Mouse (Mus musculus): ENCODE data around the gene Bloc1s1. TPM values are rescaled to one million over a fixed set of nuclear protein-coding genes. Genes with fewer than 3 reads are reported as not detected.

Bloc1s1 gene
- total RNA-seq, 2 experiments from 2014 or later = 109 to 123 TPM

DNA sequence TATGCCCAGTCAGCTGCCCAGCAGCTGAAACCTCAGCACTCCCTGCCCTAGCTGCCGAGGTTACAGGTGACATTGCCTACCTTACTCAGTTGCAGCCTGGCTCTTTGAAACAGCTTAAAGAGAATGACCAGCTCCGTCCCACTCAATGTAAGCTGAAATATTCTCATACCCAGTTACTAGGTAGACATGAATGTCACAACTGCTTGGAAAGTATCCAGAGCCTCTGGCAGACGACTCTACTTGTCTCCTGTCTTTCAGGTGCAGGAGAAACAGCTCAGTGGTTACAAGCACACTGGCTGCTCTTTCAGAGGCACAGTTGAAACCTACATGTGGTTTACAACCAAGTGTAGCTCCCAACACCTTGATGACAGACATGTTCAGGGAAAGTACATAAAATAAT, 53.5 kb downstream of the Bloc1s1 start:
- no peak for DNase-seq (ENCODE audit: low spot score in 2 of 2)

Other genes with a start within 250 kb of the Bloc1s1 start
- 10 to 100 TPM in 1 of 2 experiments, 1 to 10 TPM in 1; 9.5 to 11.9 TPM for gene Suox, start 250.0 kb downstream of the Bloc1s1 start, total RNA-seq (2021)
- 100 to 1,000 TPM; 118 to 125 TPM for gene Rab5b, start 227.8 kb downstream of the Bloc1s1 start, total RNA-seq (2021)
- gene Pmel, start 219.8 kb downstream of the Bloc1s1 start, total RNA-seq (2021) = 1 to 10 TPM in 1 of 2 experiments, under 1 TPM in 1; 0.91 to 1.1 TPM
- gene Cdk2, start 219.0 kb downstream of the Bloc1s1 start, total RNA-seq (2021) = 1 to 10 TPM; 7.9 to 9.6 TPM
- gene Dgka, start 179.2 kb downstream of the Bloc1s1 start, total RNA-seq (2021) = 1 to 10 TPM; 8.0 to 8.2 TPM
- 10 to 100 TPM; 34.9 to 35.1 TPM for gene Pym1, start 176.1 kb downstream of the Bloc1s1 start, total RNA-seq (2021)
- under 1 TPM; 0.53 to 0.89 TPM for gene Mmp19, start 133.1 kb downstream of the Bloc1s1 start, total RNA-seq (2021)
- 10 to 100 TPM; 59.9 to 65.7 TPM for gene Dnajc14, start 120.0 kb downstream of the Bloc1s1 start, total RNA-seq (2021)
- gene Tmem198b, start 119.7 kb downstream of the Bloc1s1 start, total RNA-seq (2021) = 10 to 100 TPM; 13.9 to 17.6 TPM
- 10 to 100 TPM; 40.9 to 48.2 TPM for gene Sarnp, start 106.7 kb downstream of the Bloc1s1 start, total RNA-seq (2021)
- gene Ormdl2, start 102.4 kb downstream of the Bloc1s1 start, total RNA-seq (2021) = 1 to 10 TPM; 3.7 to 6.0 TPM
- 10 to 100 TPM; 23.1 to 24.0 TPM for gene Gdf11, start 32.3 kb downstream of the Bloc1s1 start, total RNA-seq (2021)
- gene Cd63, start 23.0 kb downstream of the Bloc1s1 start, total RNA-seq (2021) = 100 to 1,000 TPM in 1 of 2 experiments, 10 to 100 TPM in 1; 81.7 to 110 TPM
- 1 to 10 TPM; 5.6 to 6.7 TPM for gene Rdh5, start 1.1 kb downstream of the Bloc1s1 start, total RNA-seq (2021)
- gene Itga7, start 9.8 kb upstream of the Bloc1s1 start, total RNA-seq (2021) = 10 to 100 TPM; 22.2 to 27.4 TPM
- not detected for gene Mettl7b, start 37.0 kb upstream of the Bloc1s1 start, total RNA-seq (2021)
- gene Olfr9, start 65.4 kb upstream of the Bloc1s1 start, total RNA-seq (2021) = not detected
- gene Olfr763, start 86.8 kb upstream of the Bloc1s1 start, total RNA-seq (2021) = not detected
- not detected for gene Olfr764-ps1, start 115.9 kb upstream of the Bloc1s1 start, total RNA-seq (2021)
- gene Olfr765, start 126.0 kb upstream of the Bloc1s1 start, total RNA-seq (2021) = not detected
- not detected for gene Olfr766-ps1, start 144.9 kb upstream of the Bloc1s1 start, total RNA-seq (2021)
- gene Olfr767, start 158.9 kb upstream of the Bloc1s1 start, total RNA-seq (2021) = under 1 TPM in 1 of 2 experiments, not detected in 1; 0.07 TPM
- gene Olfr768, start 175.3 kb upstream of the Bloc1s1 start, total RNA-seq (2021) = not detected
- gene Olfr769, start 193.8 kb upstream of the Bloc1s1 start, total RNA-seq (2021) = not detected
- not detected for gene Olfr770, start 215.0 kb upstream of the Bloc1s1 start, total RNA-seq (2021)
- gene Olfr771, start 240.7 kb upstream of the Bloc1s1 start, total RNA-seq (2021) = not detected

Data from layer of hippocampus, postnatal 10 days (tissue).